Mouse (Mus musculus): ENCODE measurements around the gene Hmga2.

Gene Hmga2

DNA sequence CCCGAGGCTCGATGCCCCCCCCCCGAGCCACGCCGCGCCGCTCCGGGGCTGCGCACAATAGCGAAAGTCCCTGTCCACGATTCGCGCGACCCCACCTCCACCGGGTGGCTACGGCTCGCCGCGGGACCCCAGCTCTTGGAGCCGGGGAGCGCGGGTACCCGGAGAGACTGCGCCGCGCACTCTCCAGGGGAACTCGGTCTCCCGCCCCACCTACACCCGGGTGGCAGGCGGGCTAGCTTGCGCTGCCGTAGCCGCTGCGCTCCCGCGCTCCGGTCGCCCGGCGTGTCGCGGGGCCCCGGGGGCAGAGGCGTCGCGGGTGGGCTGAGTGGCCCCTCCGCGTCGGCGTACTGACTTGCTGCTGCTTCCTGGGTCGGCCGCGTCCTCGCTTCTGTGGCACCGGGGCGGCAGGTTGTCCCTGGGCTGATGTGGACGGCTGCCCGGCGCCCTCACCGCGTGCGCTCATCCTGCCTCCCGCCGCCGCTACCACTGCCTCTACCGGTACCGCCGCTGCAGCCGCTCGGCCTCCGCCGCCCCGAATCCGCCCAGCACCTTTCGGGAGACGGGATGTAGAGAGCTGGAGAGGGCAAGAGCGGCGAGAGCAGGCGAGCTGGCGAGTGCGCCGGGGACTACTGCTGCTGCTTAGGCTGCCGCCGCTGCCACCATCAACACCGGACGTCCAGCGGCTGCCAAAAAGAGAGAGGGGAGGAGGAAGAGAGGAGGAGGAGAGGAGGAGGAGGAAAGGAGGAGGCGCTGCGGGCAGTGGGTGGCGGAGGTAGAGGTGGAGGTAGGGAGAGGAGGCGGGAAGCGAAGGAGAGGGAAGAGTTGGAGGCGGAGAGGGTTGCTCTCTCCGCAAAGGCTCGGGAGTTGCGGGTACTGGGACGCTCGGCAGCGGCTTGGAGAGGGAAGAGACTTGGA, at the start of gene Hmga2:
Gene Hmga2, minus strand, starts transcription at position 869 of the 915 bp plus-strand sequence.
- CTCF ChIA-PET, result interaction anchor here in 2 of 4 experiments (0.6 to 1.5 kb wide), 4 partner anchors 64 to 389 kb away, joined by 3 read pairs; no protein-coding TSS in a partner anchor
- POLR2A ChIA-PET, result interaction anchor here in 3 of 4 experiments (0.5 to 7.7 kb wide), 34 partner anchors 8 to 928 kb away, joined by 3 to 101 read pairs (median 4); partner anchors contain the start of gene Lemd3 (in 1 of the 3)

DNA sequence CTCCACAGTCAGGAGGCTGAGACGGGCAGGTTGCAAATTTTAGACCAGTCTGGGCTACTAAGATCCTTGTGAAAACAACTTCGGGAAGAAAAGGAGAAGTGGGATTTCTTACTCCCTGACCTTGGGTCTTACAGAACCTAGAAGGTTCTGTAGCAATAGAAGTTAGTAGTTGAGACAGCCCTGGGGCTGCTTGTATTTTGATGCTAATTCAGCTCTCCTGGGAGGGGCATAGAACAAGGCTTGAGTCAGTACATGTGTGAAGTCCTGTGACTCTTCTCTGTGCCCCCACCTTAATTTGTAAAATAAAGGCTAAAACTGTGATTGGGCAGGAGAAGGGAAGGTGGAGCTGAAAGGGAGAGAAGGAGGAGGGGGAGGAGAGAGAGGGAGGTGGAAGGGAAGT, 46.7 kb upstream of the Hmga2 start:
- ChIA-PET CTCF (interaction anchor here in 3 of 4 experiments (0.5 to 1.0 kb wide), 4 partner anchors 43 to 467 kb away, joined by 4 to 10 read pairs (median 4); no protein-coding TSS in a partner anchor), POLR2A (interaction anchor here (0.5 to 8.3 kb wide), 65 partner anchors 9 to 690 kb away, joined by 3 to 101 read pairs (median 4); partner anchors contain the start of genes Hmga2 (in 2 of the 4), Helb (in 1 of the 4) and Lemd3 (in 1 of the 4))

DNA sequence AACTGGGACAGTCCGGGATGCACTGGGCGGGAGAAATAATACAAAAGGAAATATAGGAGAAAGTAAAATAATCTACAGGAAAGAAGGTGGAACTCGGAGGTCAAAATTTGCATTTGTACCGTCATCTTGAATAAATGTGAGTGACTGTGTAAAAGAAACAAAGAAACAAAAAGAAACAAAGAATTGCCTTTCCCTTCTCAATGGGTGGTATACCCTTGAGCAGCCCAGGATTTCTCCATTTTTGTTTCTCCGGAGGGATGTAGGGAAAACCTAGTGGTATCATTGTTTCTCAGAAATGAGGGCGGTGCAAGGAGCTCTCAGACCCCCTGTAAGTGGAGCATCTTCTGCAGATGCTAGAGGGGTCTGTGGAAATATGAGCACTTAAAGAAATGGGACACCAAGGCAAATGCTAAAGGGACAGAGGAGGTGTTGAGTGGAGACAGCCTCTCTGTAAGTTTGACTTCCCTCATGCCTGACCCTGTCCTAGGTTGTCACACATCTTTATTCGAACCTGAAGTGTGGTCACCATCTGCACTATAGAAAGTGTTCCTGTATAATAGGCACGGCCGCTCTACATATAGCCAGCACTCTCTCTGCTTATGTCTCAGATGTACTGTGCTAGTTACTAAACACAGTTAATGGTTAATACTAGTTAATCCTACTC, 45.8 kb upstream of the Hmga2 start:
- ChIA-PET POLR2A (interaction anchor here in 2 of 4 experiments (0.7 to 8.3 kb wide), 25 partner anchors 10 to 495 kb away, joined by 3 to 101 read pairs (median 7); partner anchors contain the start of genes Hmga2 (in 2 of the 2) and Lemd3 (in 1 of the 2)), CTCF (no interaction called here)

DNA sequence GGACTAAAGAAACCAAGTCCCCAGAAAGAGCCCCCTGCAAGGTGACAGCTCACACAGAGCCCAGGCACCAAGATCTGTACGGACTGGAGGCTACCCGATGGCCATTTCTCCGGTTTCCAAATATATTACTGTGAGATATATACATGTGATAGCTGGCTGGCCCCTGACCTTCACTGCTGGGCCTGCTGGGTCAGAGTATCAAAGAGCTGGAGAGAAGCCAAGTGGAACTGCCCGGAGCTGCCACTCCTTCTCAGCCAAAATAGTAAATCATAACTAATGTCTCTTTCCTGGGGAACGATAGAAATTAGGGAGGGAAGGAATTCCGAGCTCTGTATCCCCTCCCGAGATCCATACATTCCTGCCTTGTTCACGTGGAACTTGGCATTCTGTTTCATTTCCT, 40.0 kb upstream of the Hmga2 start:
- ChIA-PET POLR2A (interaction anchor here in 2 of 4 experiments (0.7 to 2.8 kb wide), 15 partner anchors 9 to 48 kb away, joined by 3 to 16 read pairs (median 4); no protein-coding TSS in a partner anchor), CTCF (interaction anchor here in 2 of 4 experiments (0.7 to 0.9 kb wide), 2 partner anchors 197 to 283 kb away, joined by 3 read pairs; no protein-coding TSS in a partner anchor)

DNA sequence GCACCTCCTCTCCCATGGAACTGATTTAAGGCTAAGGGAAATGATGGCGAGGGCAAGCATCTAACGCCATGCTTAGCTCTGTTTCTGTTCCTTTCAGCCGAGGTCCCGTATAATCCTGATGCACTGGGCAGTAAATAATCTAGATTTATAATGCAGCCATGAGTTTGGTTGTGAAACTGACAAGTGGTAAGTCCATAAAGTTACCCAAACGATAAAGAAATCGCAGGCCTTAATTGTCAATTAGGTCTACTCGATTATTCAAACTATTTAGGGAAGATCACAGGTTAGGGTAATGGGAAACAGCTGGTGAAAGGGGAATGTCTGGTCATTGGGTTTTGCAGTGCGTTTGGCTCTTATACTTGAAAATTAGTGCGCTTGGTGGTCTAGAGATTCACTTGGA, 37.5 kb upstream of the Hmga2 start:
- ChIA-PET CTCF (no interaction called here), POLR2A (interaction anchor here in 1 of 4 experiments (0.6 to 3.9 kb wide), 4 partner anchors 9 to 18 kb away, joined by 3 to 22 read pairs (median 6); no protein-coding TSS in a partner anchor)

DNA sequence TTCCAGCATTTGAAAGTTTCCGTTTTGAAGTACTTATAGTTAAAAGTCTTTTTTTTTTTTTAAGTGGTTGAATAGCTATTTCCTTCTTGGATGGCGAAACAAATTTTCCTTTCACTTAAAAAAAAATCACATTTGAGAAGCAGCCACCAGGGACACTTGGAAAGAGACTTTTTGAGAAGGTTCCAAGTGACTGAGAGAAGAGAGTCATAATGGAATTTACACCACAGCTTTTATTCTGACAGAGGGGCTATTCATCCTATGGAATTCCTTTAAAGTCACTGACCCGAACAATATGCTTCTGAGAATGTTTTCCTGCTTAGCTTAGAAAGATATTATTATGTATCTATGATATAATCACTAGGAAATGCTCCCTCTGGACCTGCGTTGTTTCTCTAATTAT, 36.7 kb upstream of the Hmga2 start:
- POLR2A ChIA-PET, result interaction anchor here in 1 of 4 experiments (1.2 to 3.9 kb wide), 4 partner anchors 10 to 12 kb away, joined by 3 to 22 read pairs (median 7); no protein-coding TSS in a partner anchor
- CTCF ChIA-PET, result no interaction called here

DNA sequence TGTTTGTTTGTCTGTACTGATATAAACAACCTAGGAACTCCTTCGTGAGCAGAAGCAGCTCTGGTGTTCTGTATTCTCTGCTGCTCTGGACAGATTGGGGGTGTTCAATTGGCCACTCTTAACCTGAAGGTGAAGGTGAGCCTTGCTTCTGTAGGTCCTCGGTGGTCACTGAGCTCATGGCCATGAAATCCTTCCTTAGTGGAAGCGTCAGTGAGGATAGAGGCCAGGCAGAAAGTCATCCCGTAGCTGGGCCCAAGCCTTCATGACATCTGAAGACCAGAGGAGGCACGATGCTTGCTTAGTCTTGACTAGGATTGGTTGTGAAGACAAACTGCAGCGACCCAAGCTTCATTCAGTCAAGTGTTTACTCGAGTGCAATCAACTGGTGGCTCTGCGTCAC, 35.9 kb upstream of the Hmga2 start:
- ChIA-PET POLR2A (interaction anchor here in 3 of 4 experiments (0.7 to 3.9 kb wide), 7 partner anchors 9 to 110 kb away, joined by 3 to 22 read pairs (median 5); no protein-coding TSS in a partner anchor), CTCF (no interaction called here)

DNA sequence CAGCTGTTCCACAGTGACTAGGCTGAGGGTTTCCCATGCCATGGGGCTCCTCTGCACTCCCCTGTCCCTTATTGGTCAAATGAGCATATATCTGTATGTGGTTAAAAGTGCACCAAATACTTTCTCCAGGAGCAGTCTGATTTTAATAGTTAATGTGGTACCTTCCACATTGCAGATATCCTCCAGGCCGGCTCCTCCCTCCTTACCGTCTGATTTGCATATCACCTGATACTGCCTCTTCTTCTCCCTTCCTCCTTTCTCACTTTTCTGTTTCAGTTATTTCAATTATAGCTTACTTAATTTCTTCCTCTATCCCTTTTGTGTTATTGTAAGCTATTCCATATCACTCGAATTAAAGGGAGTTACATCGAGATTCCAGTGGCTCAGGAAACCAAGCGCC, 27.7 kb upstream of the Hmga2 start:
- CTCF ChIA-PET, result interaction anchor here in 1 of 4 experiments (0.6 kb wide), 1 partner anchor 165 kb away, joined by 4 read pairs; no protein-coding TSS in a partner anchor
- POLR2A ChIA-PET, result interaction anchor here in 2 of 4 experiments (0.6 to 3.1 kb wide), 9 partner anchors 8 to 176 kb away, joined by 3 to 12 read pairs (median 3); no protein-coding TSS in a partner anchor

DNA sequence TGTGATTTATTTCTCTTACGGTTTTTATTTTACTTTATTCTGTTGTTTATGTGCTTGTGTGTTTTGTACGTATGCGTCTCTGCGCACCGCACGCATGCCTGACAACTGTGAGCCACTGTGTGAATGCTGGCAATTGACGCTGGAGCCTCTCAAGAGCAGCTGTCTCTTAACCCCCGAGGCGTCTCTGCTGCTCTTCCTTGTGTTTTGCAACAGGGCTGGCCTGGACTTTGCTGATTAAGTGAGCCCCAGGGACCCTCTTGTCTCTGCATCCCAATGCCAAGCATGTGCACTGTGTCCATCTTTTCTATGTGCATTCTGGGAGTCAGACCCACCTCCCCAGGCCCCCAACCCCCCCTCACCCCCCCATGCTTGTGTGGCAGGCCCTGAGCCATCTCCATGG, 24.5 kb upstream of the Hmga2 start:
- CTCF ChIA-PET, result no interaction called here
- POLR2A ChIA-PET, result interaction anchor here in 1 of 4 experiments (1.2 to 2.1 kb wide), 3 partner anchors 12 to 26 kb away, joined by 3 to 7 read pairs (median 5); partner anchors contain the start of gene Hmga2

DNA sequence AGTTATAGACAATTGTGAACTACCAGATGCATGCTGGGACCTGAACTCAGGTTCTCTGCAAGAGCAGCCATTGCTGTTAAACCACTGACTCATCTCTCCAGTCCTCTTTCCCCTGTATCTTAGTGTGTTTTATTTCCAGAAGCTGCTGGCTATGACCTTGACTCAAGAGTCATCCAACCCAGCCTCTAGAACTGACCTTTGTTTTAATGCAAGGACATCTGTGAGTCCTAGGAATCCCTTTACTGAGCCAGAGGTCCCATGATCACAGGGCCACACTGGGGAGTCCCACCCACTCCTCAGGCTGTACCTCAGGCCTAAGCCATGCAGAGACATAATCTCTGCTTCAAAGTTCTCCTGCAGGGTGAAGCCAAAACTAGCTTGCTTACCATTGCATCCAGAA, 21.8 kb upstream of the Hmga2 start:
- CTCF ChIA-PET, result no interaction called here
- POLR2A ChIA-PET, result interaction anchor here in 2 of 4 experiments (0.9 to 1.4 kb wide), 5 partner anchors 10 to 23 kb away, joined by 3 to 4 read pairs (median 3); no protein-coding TSS in a partner anchor

DNA sequence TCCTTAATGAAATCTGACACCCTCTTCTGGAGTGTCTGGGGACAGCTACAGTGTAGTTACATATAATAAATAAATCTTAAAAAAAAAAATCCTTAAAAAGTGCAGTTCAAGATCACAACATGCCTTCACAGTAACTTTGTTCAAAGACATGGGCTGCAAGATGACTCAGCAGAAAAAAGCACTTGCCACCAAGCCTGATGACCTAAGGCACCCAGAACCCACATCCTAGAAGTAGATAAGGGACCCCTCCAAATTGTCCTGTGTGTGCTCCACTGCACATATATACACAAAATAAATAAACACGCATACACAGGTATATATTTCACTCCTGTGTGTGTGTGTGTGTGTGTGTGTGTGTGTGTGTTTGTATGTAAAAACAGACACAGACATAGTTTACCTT, 18.4 kb upstream of the Hmga2 start:
- POLR2A ChIA-PET, result no interaction called here

DNA sequence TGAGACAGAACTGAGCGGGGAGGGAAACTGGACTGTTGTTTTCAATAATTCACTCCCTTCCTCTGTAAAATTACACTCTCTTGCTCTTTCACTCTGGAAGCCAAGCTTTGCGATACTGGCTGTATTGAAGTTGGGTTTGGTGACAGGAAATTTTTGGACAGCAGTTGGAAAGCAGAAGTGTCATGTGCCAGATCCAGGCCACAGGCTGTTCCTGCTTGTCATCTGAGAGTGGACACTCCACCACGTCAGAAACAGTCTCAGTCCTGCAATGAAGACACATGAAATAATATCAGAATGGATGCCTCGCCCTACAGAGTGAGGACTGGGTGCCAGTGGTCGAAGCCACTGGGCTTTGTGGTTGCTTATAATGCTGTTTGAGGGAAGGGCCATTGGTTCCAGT, 15.2 kb upstream of the Hmga2 start:
- ChIA-PET CTCF (no interaction called here), POLR2A (no interaction called here)

More for the DNA sequence above, 18.4 kb upstream of the Hmga2 start:
- CTCF ChIA-PET, result no interaction called here

DNA sequence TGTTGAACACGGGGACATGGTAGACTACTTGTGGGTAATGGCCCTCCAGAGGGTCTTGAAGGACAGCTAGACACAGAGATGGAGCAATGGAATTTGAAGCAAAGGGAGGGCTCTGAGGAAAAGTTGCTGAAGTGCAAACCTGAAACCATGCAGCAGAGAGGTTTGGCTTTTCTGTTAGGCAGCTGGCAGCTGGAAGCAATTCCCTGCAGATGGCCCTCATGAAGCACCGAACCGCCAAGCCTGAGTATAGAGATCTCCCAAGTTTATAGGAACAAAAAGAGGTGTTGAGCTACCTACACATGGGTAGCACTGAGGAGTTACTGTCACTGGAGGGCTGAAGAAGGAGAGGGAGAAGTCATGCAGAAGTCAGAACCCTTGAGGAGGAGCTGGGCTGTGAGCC, 13.3 kb upstream of the Hmga2 start:
- POLR2A ChIA-PET, result interaction anchor here in 1 of 4 experiments (0.8 to 1.6 kb wide), 3 partner anchors 12 to 31 kb away, joined by 3 to 4 read pairs (median 4); no protein-coding TSS in a partner anchor
- CTCF ChIA-PET, result no interaction called here

DNA sequence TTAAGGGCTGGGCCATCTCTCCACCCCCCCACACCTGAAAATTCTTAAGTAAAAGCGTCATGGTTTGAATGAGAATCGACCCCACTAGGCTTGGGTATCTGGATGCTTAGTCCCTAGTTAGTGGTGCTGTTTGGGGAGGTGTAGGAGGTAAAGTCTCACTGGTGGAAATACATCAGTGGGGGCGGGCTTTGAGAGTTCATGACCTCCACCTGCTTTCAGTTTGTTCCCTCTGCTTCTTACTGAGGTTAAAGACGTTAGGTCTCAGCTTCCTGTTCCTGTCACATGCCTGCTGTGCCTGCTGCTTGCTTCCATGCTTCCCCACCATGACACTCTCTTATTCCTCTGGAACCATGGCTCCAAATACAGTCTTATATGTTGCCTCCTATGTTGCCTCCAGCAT, 12.3 kb upstream of the Hmga2 start:
- ChIA-PET CTCF (no interaction called here), POLR2A (interaction anchor here in 2 of 4 experiments (0.6 to 1.7 kb wide), 8 partner anchors 10 to 35 kb away, joined by 3 to 10 read pairs (median 6); no protein-coding TSS in a partner anchor)

DNA sequence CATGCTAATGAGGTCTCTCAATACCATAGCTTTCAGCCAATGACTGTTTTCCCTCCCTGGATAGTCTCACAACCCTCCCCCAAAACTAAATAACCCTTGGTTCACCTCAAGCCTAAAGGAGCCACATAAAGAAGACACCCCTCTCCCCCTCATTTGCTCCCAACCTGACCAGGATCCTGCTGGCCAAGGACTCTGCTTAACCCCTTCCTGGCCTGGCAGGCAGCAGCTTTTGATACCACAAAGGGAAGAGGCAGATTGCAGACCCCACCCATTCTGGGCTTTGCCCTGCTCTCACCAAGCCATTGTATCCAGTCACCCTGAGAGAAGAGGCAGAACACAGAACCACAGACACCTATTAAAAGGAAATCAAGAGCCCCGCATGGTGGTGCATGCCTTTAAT, 11.6 kb upstream of the Hmga2 start:
- POLR2A ChIA-PET, result interaction anchor here in 3 of 4 experiments (0.6 to 3.1 kb wide), 13 partner anchors 10 to 62 kb away, joined by 3 to 30 read pairs (median 4); partner anchors contain the start of gene Hmga2 (in 1 of the 3)
- CTCF ChIA-PET, result interaction anchor here in 1 of 4 experiments (0.5 kb wide), 1 partner anchor 58 kb away, joined by 3 read pairs; no protein-coding TSS in a partner anchor

DNA sequence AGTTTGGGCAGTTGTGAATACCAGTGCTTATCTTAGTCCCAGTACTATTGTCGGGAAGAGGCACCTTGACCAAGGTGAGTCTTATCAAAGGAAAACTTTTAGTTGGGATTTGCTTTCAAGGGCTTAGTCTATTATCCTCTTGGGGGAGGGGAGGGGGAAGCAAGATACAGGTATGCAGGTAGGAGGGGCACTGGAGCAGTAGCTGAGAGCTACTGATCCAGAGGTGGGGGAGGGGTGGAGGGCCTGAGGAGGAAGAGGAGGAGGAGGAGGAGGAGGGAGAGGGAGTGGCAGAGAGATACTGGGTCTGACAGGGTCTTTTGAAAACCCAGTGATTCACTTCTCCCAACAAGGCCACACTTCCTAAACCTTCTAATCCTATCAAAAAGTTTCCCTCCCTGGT, 9.2 kb upstream of the Hmga2 start:
- ChIA-PET POLR2A (interaction anchor here in 2 of 4 experiments (0.7 to 3.1 kb wide), 13 partner anchors 9 to 476 kb away, joined by 3 to 30 read pairs (median 4); partner anchors contain the start of gene Hmga2 (in 2 of the 2)), CTCF (no interaction called here)

DNA sequence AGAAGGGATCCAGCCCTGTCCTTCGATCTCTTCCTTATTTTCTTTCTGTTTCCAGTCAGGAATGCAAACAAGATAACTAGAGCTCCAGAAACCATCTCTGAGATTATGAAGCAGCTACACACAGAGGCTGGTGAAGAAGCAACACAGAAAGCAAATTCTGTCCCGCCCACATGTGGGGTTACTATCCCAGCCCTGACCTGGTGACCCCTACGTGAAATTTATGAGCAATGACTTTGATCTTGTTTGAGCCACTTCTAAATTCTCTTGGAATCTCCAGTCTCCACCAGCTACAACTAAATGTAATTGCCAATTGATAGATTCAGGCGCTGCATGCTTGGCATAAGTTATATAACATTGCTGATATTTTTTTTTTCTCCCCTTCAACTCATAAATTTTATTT, 7.9 kb upstream of the Hmga2 start:
- CTCF ChIA-PET, result interaction anchor here in 1 of 4 experiments (0.9 kb wide), 1 partner anchor 10 kb away, joined by 3 read pairs; no protein-coding TSS in a partner anchor
- POLR2A ChIA-PET, result interaction anchor here in 2 of 4 experiments (0.8 to 2.7 kb wide), 8 partner anchors 9 to 257 kb away, joined by 3 to 13 read pairs (median 4); no protein-coding TSS in a partner anchor

DNA sequence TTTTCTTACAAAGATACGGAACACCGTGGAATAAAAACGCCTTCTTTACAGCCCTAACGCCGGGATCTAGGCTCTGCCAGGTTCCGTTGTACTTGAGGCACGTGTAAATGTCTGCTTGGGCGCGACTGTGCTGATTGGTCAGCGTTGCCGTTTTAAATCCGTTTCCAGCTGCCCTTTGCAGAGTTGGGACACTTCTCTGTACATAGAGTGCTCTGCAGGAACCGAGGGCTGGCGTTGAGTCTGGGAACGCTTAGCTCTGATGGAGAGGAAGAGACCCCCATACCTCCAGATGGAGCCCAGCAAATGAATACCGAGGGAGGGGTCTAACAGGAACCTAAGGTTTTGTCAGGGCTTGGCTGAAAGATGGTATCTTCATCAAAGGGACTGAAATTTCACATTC, 1.9 kb upstream of the Hmga2 start:
- CTCF ChIA-PET, result interaction anchor here in 1 of 4 experiments (1.3 kb wide), 1 partner anchor 438 kb away, joined by 3 read pairs; no protein-coding TSS in a partner anchor
- POLR2A ChIA-PET, result interaction anchor here in 2 of 4 experiments (0.5 to 7.7 kb wide), 11 partner anchors 9 to 303 kb away, joined by 3 to 101 read pairs (median 4); no protein-coding TSS in a partner anchor
